Mouse (Mus musculus): ENCODE data around the gene Tti1.

GRCm38 (mm10) chr2:157992501-157992900, 35.7 kb downstream of the Tti1 start:
- TF ChIP-seq CTCF (IDR thresholded peaks at IDR 0.05; ENCODE audit: insufficient read depth, low read length) (no peak), POLR2A (IDR thresholded peaks at IDR 0.05; ENCODE audit: borderline replicate concordance, extremely low read depth, low read depth, low read length) (no peak)
